Mouse (Mus musculus) kidney, adult 2 months (tissue): ENCODE measurements around the gene Krt33a. TPM values are rescaled to one million over a fixed set of nuclear protein-coding genes. Genes with fewer than 3 reads are reported as not detected.

Experiments used
- DNase-seq: peaks from one replicate; pipeline ENCODE4 v3.0.0; 2021
- H3K27ac ChIP-seq: fragments of 200-500 bp; 2 replicates; pipeline ENCODE4 v1.5.1; 2012; ENCODE audit warnings: low read depth, low read length, control low read depth, inconsistent platforms; ENCODE audit not compliant: insufficient read depth
- H3K27me3 ChIP-seq: fragments of 200-500 bp; replicated peaks from 2 replicates; pipeline ENCODE4 v1.6.1; 2012; ENCODE audit warnings: mild to moderate bottlenecking, moderate library complexity, low read length, inconsistent platforms; ENCODE audit not compliant: control insufficient read depth, insufficient read depth
- H3K36me3 ChIP-seq: fragments of 200-500 bp; 2 replicates; pipeline ENCODE4 v1.6.1; 2012; ENCODE audit warnings: mild to moderate bottlenecking, moderate library complexity, low read length, inconsistent platforms; ENCODE audit not compliant: control insufficient read depth, insufficient read depth
- H3K4me1 ChIP-seq: fragments of 200-500 bp; 2 replicates; pipeline ENCODE4 v1.6.1; 2011; ENCODE audit warnings: low read length; ENCODE audit not compliant: control insufficient read depth, insufficient read depth
- H3K4me3 ChIP-seq: fragments of 200-500 bp; 2 replicates; pipeline ENCODE4 v1.5.1; 2011; ENCODE audit warnings: mild to moderate bottlenecking, low read depth, low read length, control low read depth; ENCODE audit not compliant: insufficient read depth
- CTCF ChIP-seq: fragments of 200-500 bp; conservative IDR thresholded peaks from 2 replicates; pipeline ENCODE4 v1.5.1; 2011; ENCODE audit warnings: low read depth, mild to moderate bottlenecking, control low read depth, low read length, moderate library complexity, mixed read lengths; ENCODE audit not compliant: insufficient read depth, insufficient read length
- POLR2A ChIP-seq: fragments of 200-500 bp; IDR thresholded peaks from one replicate; pipeline ENCODE4 v1.6.1; 2011; ENCODE audit warnings: low read depth, low read length, control low read depth
- WGBS: fragments of 180-500 bp; shearing (Covaris S2); methylation state at CpG from one replicate; pipeline ENCODE4 v1.1.7; 2018; 5-methylcytosine and 5-hydroxymethylcytosine counted together
- polyA plus RNA-seq: library from polyadenylated mRNA; depleted of rRNA; stranded (reverse); fragments of >200 nt; gene quantifications from 2 replicates; pipeline ENCODE4 v1.2.3, GENCODE M21; 2012

Gene Krt33a
- polyA plus RNA-seq, 1 experiment = not detected

- Histone ChIP-seq H3K27ac (no peak overlapping the region), H3K4me1 (no peaks in the 10 kb centered on the region), H3K27me3 (no peaks in the 10 kb centered on the region; the same call in 1 of the 2 replicates), H3K4me3 (no peak overlapping the region), H3K36me3 (no peaks in the 10 kb centered on the region)
- WGBS = 21% methylated on average over 6 of the region's 6 CpGs
- TF ChIP-seq CTCF (peak; percentile 73), POLR2A (no peak)
- peak; percentile 53 for DNase-seq
Observed at GRCm38 (mm10) chr11:100004846-100005245, 11.2 kb downstream of the Krt33a start.

- Histone ChIP-seq H3K27me3 (no peaks in the 10 kb centered on the region), H3K36me3 (no peaks in the 10 kb centered on the region), H3K27ac (no peak overlapping the region), H3K4me3 (no peak overlapping the region), H3K4me1 (no peaks in the 10 kb centered on the region)
- no peak for TF ChIP-seq CTCF
- no peak for TF ChIP-seq POLR2A
- WGBS = 88% methylated on average over 7 of the region's 7 CpGs
- no peak for DNase-seq
Observed at GRCm38 (mm10) chr11:99999091-99999490, 16.9 kb downstream of the Krt33a start.

GRCm38 (mm10) chr11:99994384-99994661, 21.7 kb downstream of the Krt33a start:
- H3K27ac ChIP-seq = no peak overlapping the region
- no peak for TF ChIP-seq CTCF
- no peak for TF ChIP-seq POLR2A
- DNase-seq = no peak
- H3K4me3 ChIP-seq = no peak overlapping the region
- H3K27me3 ChIP-seq = no peaks in the 10 kb centered on the region
- H3K4me1 ChIP-seq = no peaks in the 10 kb centered on the region
- WGBS = 33% methylated on average over 4 of the region's 4 CpGs
- H3K36me3 ChIP-seq = no peaks in the 10 kb centered on the region

- no peak for DNase-seq
- Histone ChIP-seq H3K4me3 (no peak within 1 kb of the TSS), H3K36me3 (no peaks in the 10 kb centered on the region), H3K27ac (no peak within 1 kb of the TSS), H3K27me3 (no peaks in the 10 kb centered on the region), H3K4me1 (no peaks in the 10 kb centered on the region)
- TF ChIP-seq CTCF (no peak), POLR2A (no peak)
- 12% methylated on average over 26 of the region's 26 CpGs for WGBS
Observed at GRCm38 (mm10) chr11:99993620-99994383, 22.2 kb downstream of the Krt33a start, which contains the start of gene Krtap17-1. Krtap17-1 (minus strand) TSS chr11:99993994.

- DNase-seq = no peak
- Histone ChIP-seq H3K27ac (no peak overlapping the region), H3K36me3 (no peaks in the 10 kb centered on the region), H3K4me3 (no peak overlapping the region), H3K4me1 (no peaks in the 10 kb centered on the region), H3K27me3 (no peaks in the 10 kb centered on the region)
- 83% methylated on average over 3 of the region's 3 CpGs for WGBS
- TF ChIP-seq POLR2A = no peak
- no peak for TF ChIP-seq CTCF
Observed at GRCm38 (mm10) chr11:99990571-99990970, 25.4 kb downstream of the Krt33a start.

- WGBS = 86% methylated on average over 6 of the region's 6 CpGs
- Histone ChIP-seq H3K27ac (no peak overlapping the region), H3K36me3 (no peaks in the 10 kb centered on the region), H3K4me3 (no peak overlapping the region), H3K4me1 (no peaks in the 10 kb centered on the region), H3K27me3 (no peaks in the 10 kb centered on the region)
- no peak for TF ChIP-seq POLR2A
- no peak for TF ChIP-seq CTCF
- no peak for DNase-seq
Observed at GRCm38 (mm10) chr11:99989881-99990405, 26.1 kb downstream of the Krt33a start.

- Histone ChIP-seq H3K27me3 (no peaks in the 10 kb centered on the region), H3K4me1 (no peaks in the 10 kb centered on the region), H3K36me3 (no peaks in the 10 kb centered on the region), H3K27ac (no peak overlapping the region), H3K4me3 (no peak overlapping the region)
- 92% methylated on average over 3 of the region's 3 CpGs for WGBS
- no peak for TF ChIP-seq CTCF
- no peak for TF ChIP-seq POLR2A
- DNase-seq = no peak
Observed at GRCm38 (mm10) chr11:99988530-99988929, 27.5 kb downstream of the Krt33a start.
